Mouse (Mus musculus) mouse trophoblast stem cell (cell line): ENCODE measurements around the gene Scarb1.

Experiments
- in situ Hi-C, 2 experiments: fragments of 300-500 bp; cut with MseI, MboI; formaldehyde crosslinking; loops; 2 replicates in 1 of 2; 3 replicates in 1 of 2; pipeline ENCODE4 v1.15.1; 2025

The Scarb1 gene

GRCm38 (mm10) chr5:125240124-125240781 lies 100.6 kb downstream of the Scarb1 start:
- in situ Hi-C loops = no loop called here

GRCm38 (mm10) chr5:125235874-125236273 lies 105.0 kb downstream of the Scarb1 start:
- in situ Hi-C loops = no loop called here

- in situ Hi-C loops = no loop called here
Observed at GRCm38 (mm10) chr5:125235398-125235797, 105.5 kb downstream of the Scarb1 start.

- in situ Hi-C loops = no loop called here
Observed at GRCm38 (mm10) chr5:125234399-125234798, 106.5 kb downstream of the Scarb1 start.

- in situ Hi-C loops = no loop called here
Observed at GRCm38 (mm10) chr5:125233478-125233877, 107.4 kb downstream of the Scarb1 start.

GRCm38 (mm10) chr5:125232443-125232979 lies 108.4 kb downstream of the Scarb1 start:
- in situ Hi-C loops = no loop called here

- in situ Hi-C loops = no loop called here
Observed at GRCm38 (mm10) chr5:125230463-125230862, 110.4 kb downstream of the Scarb1 start.

- in situ Hi-C loops = no loop called here
Observed at GRCm38 (mm10) chr5:125229097-125229496, 111.8 kb downstream of the Scarb1 start.

- in situ Hi-C loops = no loop called here
Observed at GRCm38 (mm10) chr5:125227699-125228098, 113.2 kb downstream of the Scarb1 start.
